Mouse (Mus musculus): Measurements from ENCODE around the gene Camk1d. TPM values are rescaled to one million over a fixed set of nuclear protein-coding genes. Genes with fewer than 3 reads are reported as not detected.

The Camk1d gene
- polyA plus RNA-seq, 1 experiment: 14.3 TPM

DNA sequence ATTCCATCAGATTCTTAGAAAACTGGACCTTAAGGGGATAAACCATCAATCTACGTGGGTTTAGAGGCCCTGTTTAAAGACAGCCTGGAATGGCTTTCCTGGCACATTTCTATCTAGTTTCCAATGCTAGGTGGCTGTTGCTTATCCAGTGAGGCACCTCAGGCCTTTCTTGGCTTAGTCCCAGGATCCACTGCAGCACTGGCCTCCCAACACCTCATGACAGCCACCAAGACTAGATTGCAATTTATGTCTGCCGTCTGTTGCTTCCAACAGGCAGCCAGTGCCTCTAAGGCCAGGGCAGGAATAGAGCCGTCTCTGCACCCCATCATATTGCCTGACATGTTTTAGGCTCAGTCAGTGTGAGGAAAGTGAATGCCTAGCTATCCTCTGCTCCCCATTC, 389.5 kb downstream of the Camk1d start:
- Histone ChIP-seq H3K27me3 (ENCODE audit: control insufficient read depth, insufficient read depth, low read length) (no peaks in the 10 kb centered on the region), H3K4me3 (ENCODE audit: low read depth, low read length) (no peak overlapping the region), H3K36me3 (ENCODE audit: control insufficient read depth, insufficient read depth, low read length) (peaks cover 3% of the 10 kb centered on the region; the same call in 1 of the 2 replicates), H3K4me1 (ENCODE audit: control insufficient read depth, insufficient read depth, insufficient read length, low read length) (no peaks in the 10 kb centered on the region), H3K27ac (ENCODE audit: insufficient read depth, low read depth, low read length) (no peak overlapping the region)
- WGBS: 84% methylated on average over 3 of the region's 3 CpGs
- TF ChIP-seq POLR2A (IDR thresholded peaks at IDR 0.05; ENCODE audit: low read depth, low read length): no peak
- no peak for TF ChIP-seq CTCF (IDR thresholded peaks at IDR 0.05; ENCODE audit: extremely low read depth, insufficient read length, insufficient replicate concordance, low read depth, low read length)

DNA sequence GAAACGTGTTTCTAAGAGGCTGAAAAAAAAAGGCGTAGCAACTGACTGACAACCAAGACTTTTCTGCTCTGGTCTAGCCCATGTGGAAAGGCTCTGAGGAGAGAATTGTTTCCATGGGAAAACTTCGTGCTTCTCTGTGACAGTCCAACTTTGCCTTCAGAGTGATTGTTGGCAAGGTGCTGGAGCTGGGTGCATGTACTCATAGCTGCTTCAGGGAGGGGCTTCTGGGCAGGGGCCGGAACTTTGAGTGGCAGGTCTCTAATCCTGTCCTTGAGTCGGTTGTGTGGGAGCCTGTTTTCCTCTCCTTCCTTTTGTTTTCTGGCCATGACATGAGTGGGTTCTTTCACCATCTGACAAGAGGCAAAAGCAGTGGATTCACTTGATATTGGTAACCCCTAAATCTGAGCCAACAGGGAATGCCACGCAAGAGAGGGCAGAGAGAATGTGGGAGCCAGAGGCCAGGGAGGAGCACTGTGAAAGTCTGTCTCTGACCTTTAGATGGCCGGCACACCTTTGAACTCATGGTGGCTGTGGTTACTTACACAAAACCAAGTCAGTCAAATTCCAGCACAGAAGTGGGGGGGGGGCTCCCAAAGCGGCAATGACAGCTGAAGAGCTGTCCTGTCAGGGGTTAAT, 392.5 kb downstream of the Camk1d start:
- H3K27ac ChIP-seq (ENCODE audit: insufficient read depth, low read depth, low read length): no peak overlapping the region
- H3K36me3 ChIP-seq (ENCODE audit: control insufficient read depth, insufficient read depth, low read length): peaks cover 3% of the 10 kb centered on the region
- H3K4me3 ChIP-seq (ENCODE audit: low read depth, low read length): no peak overlapping the region
- H3K4me1 ChIP-seq (ENCODE audit: control insufficient read depth, insufficient read depth, insufficient read length, low read length): no peaks in the 10 kb centered on the region
- TF ChIP-seq CTCF (IDR thresholded peaks at IDR 0.05; ENCODE audit: extremely low read depth, insufficient read length, insufficient replicate concordance, low read depth, low read length): no peak
- TF ChIP-seq POLR2A (IDR thresholded peaks at IDR 0.05; ENCODE audit: low read depth, low read length): no peak
- H3K27me3 ChIP-seq (ENCODE audit: control insufficient read depth, insufficient read depth, low read length): no peaks in the 10 kb centered on the region
- 75% methylated on average over 8 of the region's 8 CpGs for whole genome bisulfite sequencing

DNA sequence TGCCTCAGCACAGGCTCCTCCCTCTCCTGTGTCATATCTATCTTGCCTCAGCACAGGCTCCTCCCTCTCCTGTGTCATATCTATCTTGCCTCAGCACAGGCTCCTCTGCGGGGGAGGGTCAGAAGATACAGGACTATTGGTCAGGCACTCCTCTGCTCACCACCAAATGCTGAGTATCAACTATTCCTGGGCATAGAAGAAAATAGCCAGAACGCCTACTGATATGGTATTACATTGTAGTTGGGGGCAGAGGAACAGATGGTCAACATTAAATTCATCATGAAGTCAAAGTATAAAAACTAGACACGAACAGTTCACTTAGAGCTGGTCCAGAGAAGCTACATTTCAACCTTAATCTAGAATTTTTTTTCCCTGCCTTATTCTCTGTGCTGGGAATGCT, 395.2 kb downstream of the Camk1d start:
- peaks cover 3% of the 10 kb centered on the region for H3K36me3 ChIP-seq (ENCODE audit: control insufficient read depth, insufficient read depth, low read length)

DNA sequence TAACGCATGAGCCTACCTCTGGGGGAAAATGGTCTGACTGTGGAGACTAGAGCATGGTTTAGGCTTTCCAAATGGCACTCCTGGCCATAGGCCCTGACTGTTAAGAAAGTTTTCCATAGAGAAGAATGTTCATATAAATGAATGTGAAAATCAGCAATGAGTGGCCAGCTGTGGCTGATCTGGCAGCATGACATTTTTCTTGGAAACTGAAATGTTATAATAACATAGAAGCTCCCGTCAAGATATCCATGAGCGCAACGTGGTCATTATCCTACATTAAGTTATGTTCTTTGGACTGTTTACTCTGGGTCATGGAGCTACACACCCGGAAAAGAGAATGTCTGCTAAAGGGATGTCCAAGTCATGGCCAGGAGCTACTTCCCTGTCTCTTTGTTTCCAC, 397.6 kb downstream of the Camk1d start:
- peaks cover 5% of the 10 kb centered on the region; the same call in 1 of the 2 replicates for H3K4me1 ChIP-seq (ENCODE audit: control insufficient read depth, insufficient read depth, insufficient read length, low read length)
- H3K4me3 ChIP-seq (ENCODE audit: low read depth, low read length): no peak overlapping the region
- peaks cover 15% of the 10 kb centered on the region for H3K36me3 ChIP-seq (ENCODE audit: control insufficient read depth, insufficient read depth, low read length)
- no peaks in the 10 kb centered on the region for H3K27me3 ChIP-seq (ENCODE audit: control insufficient read depth, insufficient read depth, low read length)
- WGBS: 71% methylated on average over 5 of the region's 5 CpGs
- no peak overlapping the region for H3K27ac ChIP-seq (ENCODE audit: insufficient read depth, low read depth, low read length)
- no peak for TF ChIP-seq CTCF (IDR thresholded peaks at IDR 0.05; ENCODE audit: extremely low read depth, insufficient read length, insufficient replicate concordance, low read depth, low read length)
- TF ChIP-seq POLR2A (IDR thresholded peaks at IDR 0.05; ENCODE audit: low read depth, low read length): no peak

More for the DNA sequence above, 395.2 kb downstream of the Camk1d start:
- Histone ChIP-seq H3K27me3 (ENCODE audit: control insufficient read depth, insufficient read depth, low read length) (no peaks in the 10 kb centered on the region), H3K27ac (ENCODE audit: insufficient read depth, low read depth, low read length) (no peak overlapping the region), H3K4me1 (ENCODE audit: control insufficient read depth, insufficient read depth, insufficient read length, low read length) (peaks cover 5% of the 10 kb centered on the region; the same call in 1 of the 2 replicates), H3K4me3 (ENCODE audit: low read depth, low read length) (no peak overlapping the region)
- WGBS: 93% methylated on average over 3 of the region's 3 CpGs
- TF ChIP-seq POLR2A (IDR thresholded peaks at IDR 0.05; ENCODE audit: low read depth, low read length) (no peak), CTCF (IDR thresholded peaks at IDR 0.05; ENCODE audit: extremely low read depth, insufficient read length, insufficient replicate concordance, low read depth, low read length) (no peak)

GRCm38 (mm10) chr2:5316217-5316616, 398.1 kb downstream of the Camk1d start:
- TF ChIP-seq POLR2A (IDR thresholded peaks at IDR 0.05; ENCODE audit: low read depth, low read length): no peak
- no peak for TF ChIP-seq CTCF (IDR thresholded peaks at IDR 0.05; ENCODE audit: extremely low read depth, insufficient read length, insufficient replicate concordance, low read depth, low read length)
- H3K27ac ChIP-seq (ENCODE audit: insufficient read depth, low read depth, low read length): no peak overlapping the region

DNA sequence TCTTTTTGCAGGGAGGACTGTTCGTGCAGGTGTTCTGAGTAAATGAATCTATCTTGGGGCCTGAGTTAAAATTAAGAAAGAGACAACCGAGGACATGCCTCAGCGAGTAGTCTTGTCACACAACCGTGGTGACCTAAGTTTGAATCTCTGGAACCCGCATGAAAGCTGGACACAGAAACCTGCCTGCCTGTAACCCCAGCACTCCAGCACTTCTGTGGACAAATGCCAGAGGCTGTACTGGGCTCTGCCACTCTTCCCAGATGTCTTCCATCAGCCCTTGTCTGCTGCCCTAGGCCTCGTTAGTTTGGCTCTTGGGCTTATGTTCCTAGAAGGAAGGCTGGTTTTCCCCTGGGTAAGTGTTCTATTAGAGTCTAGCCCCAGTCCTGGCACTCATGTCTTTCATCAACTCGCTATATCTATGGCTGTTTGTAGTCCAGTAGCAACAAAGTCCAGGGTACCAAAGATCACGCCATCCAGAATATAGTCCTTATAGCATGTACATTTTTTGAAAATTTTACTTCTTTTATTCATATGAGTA, 399.0 kb downstream of the Camk1d start:
- no peak overlapping the region for H3K27ac ChIP-seq (ENCODE audit: insufficient read depth, low read depth, low read length)

More at GRCm38 (mm10) chr2:5316217-5316616, 398.1 kb downstream of the Camk1d start:
- Histone ChIP-seq H3K4me3 (ENCODE audit: low read depth, low read length) (no peak overlapping the region), H3K36me3 (ENCODE audit: control insufficient read depth, insufficient read depth, low read length) (peaks cover 18% of the 10 kb centered on the region), H3K4me1 (ENCODE audit: control insufficient read depth, insufficient read depth, insufficient read length, low read length) (peaks cover 5% of the 10 kb centered on the region; the same call in 1 of the 2 replicates), H3K27me3 (ENCODE audit: control insufficient read depth, insufficient read depth, low read length) (no peaks in the 10 kb centered on the region)
- WGBS: 56% methylated on average over 4 of the region's 4 CpGs

DNA sequence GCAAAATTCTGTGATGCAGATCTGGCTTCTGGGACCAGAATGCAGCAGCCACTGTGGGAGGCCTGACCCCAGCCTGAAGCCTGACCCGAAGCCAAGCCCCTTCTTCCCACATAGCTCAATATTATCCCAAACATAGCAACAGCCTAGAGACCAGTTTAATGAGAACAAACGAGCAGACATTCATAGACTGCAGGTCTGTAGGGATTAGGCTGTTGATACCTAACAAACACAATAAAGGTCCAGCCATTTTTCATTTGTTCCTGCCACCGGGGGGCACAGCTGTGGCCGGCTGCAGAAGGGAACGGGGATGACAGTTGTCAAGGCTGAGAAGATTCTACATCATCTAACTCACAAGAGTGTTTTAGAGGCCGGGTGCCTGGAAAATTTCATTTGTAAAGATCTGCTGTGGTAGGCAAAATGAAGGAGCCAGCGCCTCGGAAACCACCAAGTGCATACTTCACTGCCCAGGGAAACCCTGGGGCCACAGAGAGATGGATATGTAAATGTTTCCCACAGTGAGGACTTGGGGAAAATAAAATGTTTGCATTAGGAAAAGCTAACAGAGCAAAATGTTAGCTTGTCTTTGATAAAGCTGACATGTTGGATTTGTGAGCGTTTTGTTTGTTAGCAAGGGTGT, 399.7 kb downstream of the Camk1d start:
- 75% methylated on average over 9 of the region's 9 CpGs for WGBS
- Histone ChIP-seq H3K4me3 (ENCODE audit: low read depth, low read length) (no peak overlapping the region), H3K27me3 (ENCODE audit: control insufficient read depth, insufficient read depth, low read length) (no peaks in the 10 kb centered on the region), H3K36me3 (ENCODE audit: control insufficient read depth, insufficient read depth, low read length) (peaks cover 29% of the 10 kb centered on the region), H3K4me1 (ENCODE audit: control insufficient read depth, insufficient read depth, insufficient read length, low read length) (peaks cover 5% of the 10 kb centered on the region; the same call in 1 of the 2 replicates), H3K27ac (ENCODE audit: insufficient read depth, low read depth, low read length) (no peak overlapping the region)
- TF ChIP-seq CTCF (IDR thresholded peaks at IDR 0.05; ENCODE audit: extremely low read depth, insufficient read length, insufficient replicate concordance, low read depth, low read length): no peak
- TF ChIP-seq POLR2A (IDR thresholded peaks at IDR 0.05; ENCODE audit: low read depth, low read length): no peak

More for the DNA sequence above, 399.0 kb downstream of the Camk1d start:
- H3K27me3 ChIP-seq (ENCODE audit: control insufficient read depth, insufficient read depth, low read length): no peaks in the 10 kb centered on the region
- peaks cover 5% of the 10 kb centered on the region; the same call in 1 of the 2 replicates for H3K4me1 ChIP-seq (ENCODE audit: control insufficient read depth, insufficient read depth, insufficient read length, low read length)
- 89% methylated on average over 8 of the region's 8 CpGs for WGBS
- H3K36me3 ChIP-seq (ENCODE audit: control insufficient read depth, insufficient read depth, low read length): peaks cover 24% of the 10 kb centered on the region
- H3K4me3 ChIP-seq (ENCODE audit: low read depth, low read length): no peak overlapping the region
- TF ChIP-seq CTCF (IDR thresholded peaks at IDR 0.05; ENCODE audit: extremely low read depth, insufficient read length, insufficient replicate concordance, low read depth, low read length) (no peak), POLR2A (IDR thresholded peaks at IDR 0.05; ENCODE audit: low read depth, low read length) (no peak)

Measured in small intestine, adult 2 months (tissue).